28 mouse cellular contexts compared by ENCODE assay signal in genomic region chr11:69564391-69564790, GRCm38 (mm10). TPM values are rescaled to one million over a fixed set of nuclear protein-coding genes. Genes with fewer than 3 reads are reported as not detected.
DNase-seq lines count a peak whose midpoint lies in the region; ATAC-seq and TF ChIP-seq lines count a peak whose summit lies in the region.
"Had no signal": no experiment of that assay in that cellular context is flagged by ENCODE, and none has a peak within 500 bp of the region (broad histone marks: within the 10 kb centered on the region; RNA-seq: fewer than 3 reads in every experiment).

No protein-coding gene starts in this region.

- ATAC-seq in forebrain, embryonic 12.5 days (ENCODE audit: low FRiP score), result no peak
- no peak for ATAC-seq in forebrain, embryonic 16.5 days
- no peak for ATAC-seq in liver, embryonic 11.5 days (replicated peaks; ENCODE audit: low FRiP score)
- no peak for ATAC-seq in liver, postnatal 0 days
- ATAC-seq: hindbrain, embryonic 16.5 days; intestine, embryonic 15.5 days had no signal

- no peak overlapping the region for H3K4me3 ChIP-seq in forebrain, embryonic 12.5 days (replicated peaks)
- no peak overlapping the region for H3K4me3 ChIP-seq in forebrain, embryonic 16.5 days (replicated peaks; ENCODE audit: low read length)
- no peak overlapping the region for H3K4me3 ChIP-seq in liver, embryonic 11.5 days (ENCODE audit: low read depth, low read length)
- H3K4me3 ChIP-seq in liver, postnatal 0 days (ENCODE audit: low read depth, low read length), result no peak overlapping the region
- H3K4me3 ChIP-seq in ES-E14 (ENCODE audit: insufficient read depth in 1 of 2, low read depth in 1 of 2, low read length in 2 of 2, poor library complexity in 1 of 2, severe bottlenecking in 1 of 2), result no peak overlapping the region
- H3K4me3 ChIP-seq in embryonic facial prominence, embryonic 10.5 days, result no peak overlapping the region
- H3K4me3 ChIP-seq: embryonic facial prominence, embryonic 15.5 days; heart, adult 2 months; heart, embryonic 13.5 days; intestine, embryonic 15.5 days; left cerebral cortex, adult 2 months; liver, embryonic 13.5 days; lung, embryonic 15.5 days; midbrain, embryonic 12.5 days; neural tube, embryonic 13.5 days had no signal

- TF ChIP-seq CTCF in liver, postnatal 0 days (IDR thresholded peaks at IDR 0.05; ENCODE audit: low read depth), result no peak

- 0 out of 2 replicates have a peak, but pooled peaks cover 12% of the 10 kb centered on the region for H3K27me3 ChIP-seq in forebrain, embryonic 12.5 days
- no peaks in the 10 kb centered on the region for H3K27me3 ChIP-seq in forebrain, embryonic 16.5 days (replicated peaks; ENCODE audit: control insufficient read depth, insufficient read depth, low read length)
- H3K27me3 ChIP-seq in liver, embryonic 11.5 days (replicated peaks; ENCODE audit: control insufficient read depth, insufficient read depth, low read length), result peaks cover 20% of the 10 kb centered on the region
- peaks cover 13% of the 10 kb centered on the region for H3K27me3 ChIP-seq in liver, postnatal 0 days (ENCODE audit: insufficient read depth, low read length)
- peaks cover 6% of the 10 kb centered on the region; the same call in 1 of the 2 replicates for H3K27me3 ChIP-seq in embryonic facial prominence, embryonic 10.5 days (replicated peaks; ENCODE audit: low read depth, poor library complexity, severe bottlenecking)
- H3K27me3 ChIP-seq: embryonic facial prominence, embryonic 15.5 days; intestine, embryonic 15.5 days; lung, embryonic 15.5 days; neural tube, embryonic 13.5 days had no signal

- H3K9ac ChIP-seq in forebrain, embryonic 12.5 days, result no peak overlapping the region
- no peak overlapping the region for H3K9ac ChIP-seq in forebrain, embryonic 16.5 days (replicated peaks; ENCODE audit: low read depth, low read length)
- H3K9ac ChIP-seq in liver, embryonic 11.5 days (ENCODE audit: low read depth, low read length), result no peak overlapping the region
- no peak overlapping the region for H3K9ac ChIP-seq in liver, postnatal 0 days (replicated peaks)
- no peak overlapping the region for H3K9ac ChIP-seq in ES-E14 (ENCODE audit: insufficient read depth, low read depth, low read length, poor library complexity, severe bottlenecking)
- H3K9ac ChIP-seq: embryonic facial prominence, embryonic 15.5 days; intestine, embryonic 15.5 days; liver, embryonic 13.5 days; lung, embryonic 15.5 days; midbrain, embryonic 12.5 days; neural tube, embryonic 13.5 days had no signal

- no peak overlapping the region for H3K4me2 ChIP-seq in forebrain, embryonic 12.5 days
- no peak overlapping the region for H3K4me2 ChIP-seq in forebrain, embryonic 16.5 days (ENCODE audit: low read length)
- no peak overlapping the region for H3K4me2 ChIP-seq in liver, embryonic 11.5 days
- no peak overlapping the region for H3K4me2 ChIP-seq in liver, postnatal 0 days (ENCODE audit: low read depth, low read length)
- H3K4me2 ChIP-seq: embryonic facial prominence, embryonic 15.5 days; heart, embryonic 13.5 days; intestine, embryonic 15.5 days; liver, embryonic 13.5 days; lung, embryonic 15.5 days; midbrain, embryonic 12.5 days; neural tube, embryonic 13.5 days had no signal

- peak; percentile 30 for DNase-seq in liver, embryonic 11.5 days (ENCODE audit: low spot score)
- no peak for DNase-seq in liver, postnatal 0 days
- peak; percentile 85 for DNase-seq in ES-E14 (ENCODE audit: low read depth, low spot score)
- DNase-seq in embryonic facial prominence, embryonic 10.5 days (ENCODE audit: low spot score), result no peak
- no peak for DNase-seq in thymus, postnatal 36 days
- no peak for DNase-seq in gastrocnemius, postnatal 14 days
- DNase-seq: adrenal gland, postnatal 25 days; cerebellum, adult 18-20 months; cerebellum, postnatal 10 days; gastrocnemius, postnatal 36 days; heart, adult 2 months; heart, postnatal 10 days; liver, embryonic 13.5 days; right cerebral cortex, postnatal 4 days; thymus, adult 18-20 months; thymus, postnatal 25 days had no signal

- in situ Hi-C loops in ES-E14 (cut with MboI; ENCODE audit: low sequenced_read_pairs in 2 of 2, unreplicated experiment in 2 of 2), result no loop called here

- intact Hi-C loops in gastrocnemius, postnatal 14 days (cut with DNase I; ENCODE audit: low total_unique reads), result no loop called here

- H3K9me3 ChIP-seq in forebrain, embryonic 12.5 days, result no peaks in the 10 kb centered on the region
- H3K9me3 ChIP-seq in forebrain, embryonic 16.5 days (ENCODE audit: control insufficient read depth, low read length), result no peaks in the 10 kb centered on the region
- no peaks in the 10 kb centered on the region for H3K9me3 ChIP-seq in liver, embryonic 11.5 days (ENCODE audit: control insufficient read depth, low read length)
- H3K9me3 ChIP-seq in liver, postnatal 0 days (ENCODE audit: low read length), result no peaks in the 10 kb centered on the region
- no peaks in the 10 kb centered on the region for H3K9me3 ChIP-seq in ES-E14 (ENCODE audit: control insufficient read depth, insufficient read depth, low read depth, low read length)
- H3K9me3 ChIP-seq in embryonic facial prominence, embryonic 10.5 days, result no peaks in the 10 kb centered on the region
- H3K9me3 ChIP-seq: embryonic facial prominence, embryonic 15.5 days; heart, embryonic 13.5 days; intestine, embryonic 15.5 days; liver, embryonic 13.5 days; lung, embryonic 15.5 days; midbrain, embryonic 12.5 days; neural tube, embryonic 13.5 days had no signal

- no peak for TF ChIP-seq EP300 in liver, postnatal 0 days (IDR thresholded peaks at IDR 0.05; ENCODE audit: low read depth)

- peaks cover 33% of the 10 kb centered on the region for H3K4me1 ChIP-seq in forebrain, embryonic 12.5 days
- H3K4me1 ChIP-seq in forebrain, embryonic 16.5 days (replicated peaks; ENCODE audit: control insufficient read depth, insufficient read depth, low read length), result peaks cover 18% of the 10 kb centered on the region
- peaks cover 24% of the 10 kb centered on the region for H3K4me1 ChIP-seq in liver, embryonic 11.5 days (replicated peaks; ENCODE audit: control insufficient read depth, insufficient read depth, low read length)
- H3K4me1 ChIP-seq in liver, postnatal 0 days (ENCODE audit: insufficient read depth), result peaks cover 3% of the 10 kb centered on the region; the same call in 1 of the 2 replicates
- peaks cover 19 to 43% of the 10 kb centered on the region in 2 experiments for H3K4me1 ChIP-seq in ES-E14 (ENCODE audit: control insufficient read depth in 2 of 2, insufficient read depth in 2 of 2, low read length in 2 of 2, poor library complexity in 1 of 2)
- H3K4me1 ChIP-seq in embryonic facial prominence, embryonic 10.5 days, result peaks cover 65% of the 10 kb centered on the region

- WGBS in forebrain, embryonic 12.5 days, result 33% methylated on average over 3 of the region's 3 CpGs
- WGBS in forebrain, embryonic 16.5 days, result 38% methylated on average over 3 of the region's 3 CpGs
- 85% methylated on average over 3 of the region's 3 CpGs for WGBS in liver, embryonic 11.5 days
- 66% methylated on average over 3 of the region's 3 CpGs for WGBS in liver, postnatal 0 days (ENCODE audit: insufficient replicate concordance)
- WGBS in embryonic facial prominence, embryonic 10.5 days, result 55% methylated on average over 3 of the region's 3 CpGs

- H3K27ac ChIP-seq in forebrain, embryonic 12.5 days, result peak overlapping the region; percentile 50; the same call in 1 of the 2 replicates
- H3K27ac ChIP-seq in forebrain, embryonic 16.5 days (ENCODE audit: low read length), result no peak overlapping the region
- no peak overlapping the region for H3K27ac ChIP-seq in liver, embryonic 11.5 days (ENCODE audit: low read depth, low read length)
- H3K27ac ChIP-seq in liver, postnatal 0 days (ENCODE audit: low read depth), result no peak overlapping the region
- H3K27ac ChIP-seq in ES-E14 (ENCODE audit: insufficient read depth, low read depth, low read length, poor library complexity, severe bottlenecking), result peak overlapping the region; percentile 70; the same call in 1 of the 2 replicates
- 0 out of 2 replicates have a peak overlapping the region, but pooled peaks have one; percentile 26 for H3K27ac ChIP-seq in embryonic facial prominence, embryonic 10.5 days (replicated peaks)
- H3K27ac ChIP-seq: embryonic facial prominence, embryonic 15.5 days; heart, adult 2 months; heart, embryonic 13.5 days; intestine, embryonic 15.5 days; liver, embryonic 13.5 days; lung, embryonic 15.5 days; midbrain, embryonic 12.5 days; neural tube, embryonic 13.5 days; stomach, postnatal 0 days had no signal

- peaks cover 67% of the 10 kb centered on the region for H3K36me3 ChIP-seq in forebrain, embryonic 12.5 days (replicated peaks)
- H3K36me3 ChIP-seq in forebrain, embryonic 16.5 days (ENCODE audit: control insufficient read depth, insufficient read depth), result peaks cover 2% of the 10 kb centered on the region; the same call in 1 of the 2 replicates
- peaks cover 11% of the 10 kb centered on the region; the same call in 1 of the 2 replicates for H3K36me3 ChIP-seq in liver, embryonic 11.5 days (ENCODE audit: control insufficient read depth, insufficient read depth, low read length)
- H3K36me3 ChIP-seq in liver, postnatal 0 days (replicated peaks; ENCODE audit: insufficient read depth, low read length), result peaks cover 38% of the 10 kb centered on the region
- H3K36me3 ChIP-seq in ES-E14 (ENCODE audit: control insufficient read depth, insufficient read depth, low read length, poor library complexity, severe bottlenecking), result peaks cover 26% of the 10 kb centered on the region
- peaks cover 84% of the 10 kb centered on the region for H3K36me3 ChIP-seq in embryonic facial prominence, embryonic 10.5 days (replicated peaks)

RNA-seq across cellular contexts. Expression of gene Efnb3, which starts 4.4 kb away (rescaled TPM):
- polyA plus RNA-seq in forebrain, embryonic 12.5 days (2016; fragmentation: Nextera tagmentation; extraction: Ambion mirVana), result 63.7 and 72.7 TPM in 2 replicates
- 95.7 and 123 TPM in 2 replicates for polyA plus RNA-seq in forebrain, embryonic 16.5 days (2015; fragmentation: Nextera tagmentation; extraction: Ambion mirVana)
- polyA plus RNA-seq in liver, embryonic 11.5 days (2014; fragmentation: Nextera tagmentation; extraction: Ambion mirVana), result 1.8 and 2.4 TPM in 2 replicates
- 0.19 and 0.20 TPM in 2 replicates for polyA plus RNA-seq in liver, postnatal 0 days (2015; fragmentation: Nextera tagmentation; extraction: Ambion mirVana)
- total RNA-seq in ES-E14 (2012; rRNA removed), result 3.1 and 3.2 TPM in 2 replicates
- polyA plus RNA-seq in embryonic facial prominence, embryonic 10.5 days (2016; fragmentation: Nextera tagmentation; extraction: Ambion mirVana), result 29.5 and 29.8 TPM in 2 replicates
- 1 to 10 TPM in 1 of 2 experiments, under 1 TPM in 1; 0.71 to 1.3 TPM for total RNA-seq in gastrocnemius, postnatal 14 days (2021)

RNA-seq across cellular contexts. Expression of gene Dnah2, which starts 15.5 kb away (rescaled TPM):
- 1.7 and 2.1 TPM in 2 replicates for polyA plus RNA-seq in forebrain, embryonic 12.5 days (2016; fragmentation: Nextera tagmentation; extraction: Ambion mirVana)
- 3.5 and 3.7 TPM in 2 replicates for polyA plus RNA-seq in forebrain, embryonic 16.5 days (2015; fragmentation: Nextera tagmentation; extraction: Ambion mirVana)
- 0.14 and 0.52 TPM in 2 replicates for polyA plus RNA-seq in liver, embryonic 11.5 days (2014; fragmentation: Nextera tagmentation; extraction: Ambion mirVana)
- polyA plus RNA-seq in liver, postnatal 0 days (2015; fragmentation: Nextera tagmentation; extraction: Ambion mirVana), result 0.04 and 0.05 TPM in 2 replicates
- total RNA-seq in ES-E14 (2012; rRNA removed), result 0.98 and 2.5 TPM in 2 replicates
- 1.3 and 1.4 TPM in 2 replicates for polyA plus RNA-seq in embryonic facial prominence, embryonic 10.5 days (2016; fragmentation: Nextera tagmentation; extraction: Ambion mirVana)
- under 1 TPM; 0.06 to 0.07 TPM for total RNA-seq in gastrocnemius, postnatal 14 days (2021)
- total RNA-seq: megakaryocyte progenitor cell, adult 5-6 weeks had no signal

RNA-seq across cellular contexts. Expression of gene Wrap53, which starts 15.7 kb away (rescaled TPM):
- polyA plus RNA-seq in forebrain, embryonic 12.5 days (2016; fragmentation: Nextera tagmentation; extraction: Ambion mirVana), result 33.0 and 36.0 TPM in 2 replicates
- 27.3 and 28.6 TPM in 2 replicates for polyA plus RNA-seq in forebrain, embryonic 16.5 days (2015; fragmentation: Nextera tagmentation; extraction: Ambion mirVana)
- polyA plus RNA-seq in liver, embryonic 11.5 days (2014; fragmentation: Nextera tagmentation; extraction: Ambion mirVana), result 33.7 and 39.3 TPM in 2 replicates
- 8.1 and 10.0 TPM in 2 replicates for polyA plus RNA-seq in liver, postnatal 0 days (2015; fragmentation: Nextera tagmentation; extraction: Ambion mirVana)
- total RNA-seq in ES-E14 (2012; rRNA removed), result 30.7 and 33.0 TPM in 2 replicates
- polyA plus RNA-seq in embryonic facial prominence, embryonic 10.5 days (2016; fragmentation: Nextera tagmentation; extraction: Ambion mirVana), result 41.6 and 43.5 TPM in 2 replicates
- total RNA-seq in gastrocnemius, postnatal 14 days (2021), result 1 to 10 TPM; 3.5 to 4.0 TPM

RNA-seq across cellular contexts. Expression of gene Trp53, which starts 15.8 kb away (rescaled TPM):
- 120 and 124 TPM in 2 replicates for polyA plus RNA-seq in forebrain, embryonic 12.5 days (2016; fragmentation: Nextera tagmentation; extraction: Ambion mirVana)
- polyA plus RNA-seq in forebrain, embryonic 16.5 days (2015; fragmentation: Nextera tagmentation; extraction: Ambion mirVana), result 103 and 109 TPM in 2 replicates
- polyA plus RNA-seq in liver, embryonic 11.5 days (2014; fragmentation: Nextera tagmentation; extraction: Ambion mirVana), result 196 and 198 TPM in 2 replicates
- 32.6 and 33.5 TPM in 2 replicates for polyA plus RNA-seq in liver, postnatal 0 days (2015; fragmentation: Nextera tagmentation; extraction: Ambion mirVana)
- total RNA-seq in ES-E14 (2012; rRNA removed), result 98.0 and 105 TPM in 2 replicates
- 219 and 225 TPM in 2 replicates for polyA plus RNA-seq in embryonic facial prominence, embryonic 10.5 days (2016; fragmentation: Nextera tagmentation; extraction: Ambion mirVana)
- total RNA-seq in gastrocnemius, postnatal 14 days (2021), result 10 to 100 TPM; 15.2 to 22.7 TPM

RNA-seq across cellular contexts. Expression of gene Atp1b2, which starts 41.4 kb away (rescaled TPM):
- 11.9 and 12.6 TPM in 2 replicates for polyA plus RNA-seq in forebrain, embryonic 12.5 days (2016; fragmentation: Nextera tagmentation; extraction: Ambion mirVana)
- 30.2 and 33.8 TPM in 2 replicates for polyA plus RNA-seq in forebrain, embryonic 16.5 days (2015; fragmentation: Nextera tagmentation; extraction: Ambion mirVana)
- 76.2 and 79.5 TPM in 2 replicates for polyA plus RNA-seq in liver, embryonic 11.5 days (2014; fragmentation: Nextera tagmentation; extraction: Ambion mirVana)
- 4.0 and 5.3 TPM in 2 replicates for polyA plus RNA-seq in liver, postnatal 0 days (2015; fragmentation: Nextera tagmentation; extraction: Ambion mirVana)
- 12.1 and 13.1 TPM in 2 replicates for total RNA-seq in ES-E14 (2012; rRNA removed)
- 3.2 TPM in 2 replicates for polyA plus RNA-seq in embryonic facial prominence, embryonic 10.5 days (2016; fragmentation: Nextera tagmentation; extraction: Ambion mirVana)
- 100 to 1,000 TPM; 384 to 403 TPM for total RNA-seq in gastrocnemius, postnatal 14 days (2021)

Comparison
In these comparisons a context has a peak if more than half of its experiments do, and no peak if none do; other contexts are left out.
1. H3K27ac ChIP-seq: peak in forebrain, embryonic 12.5 days (single experiment), ES-E14 (single experiment) and embryonic facial prominence, embryonic 10.5 days (single experiment); none in forebrain, embryonic 16.5 days (single experiment), liver, embryonic 11.5 days (single experiment) and liver, postnatal 0 days (single experiment).
2. DNase-seq: peak in liver, embryonic 11.5 days (single experiment) and ES-E14 (single experiment); none in liver, postnatal 0 days (single experiment), embryonic facial prominence, embryonic 10.5 days (single experiment), thymus, postnatal 36 days (0 of 2) and gastrocnemius, postnatal 14 days (single experiment).